25 mouse cellular contexts compared by ENCODE assay signal in genomic region chr12:40964996-40965395, GRCm38 (mm10). TPM values are rescaled to one million over a fixed set of nuclear protein-coding genes. Genes with fewer than 3 reads are reported as not detected.
DNase-seq lines count a peak whose midpoint lies in the region; ATAC-seq and TF ChIP-seq lines count a peak whose summit lies in the region.
"Had no signal": no experiment of that assay in that cellular context is flagged by ENCODE, and none has a peak within 500 bp of the region (broad histone marks: within the 10 kb centered on the region; RNA-seq: fewer than 3 reads in every experiment).

No protein-coding gene starts in this region.

- no peak overlapping the region for H3K4me3 ChIP-seq in midbrain, embryonic 11.5 days (ENCODE audit: low read depth, low read length)
- H3K4me3 ChIP-seq in midbrain, embryonic 15.5 days, result no peak overlapping the region
- no peak overlapping the region for H3K4me3 ChIP-seq in midbrain, embryonic 14.5 days (replicated peaks; ENCODE audit: low read depth, low read length)
- H3K4me3 ChIP-seq in midbrain, postnatal 0 days (ENCODE audit: low read depth, low read length), result no peak overlapping the region
- no peak overlapping the region for H3K4me3 ChIP-seq in hindbrain, embryonic 13.5 days
- H3K4me3 ChIP-seq: embryonic facial prominence, embryonic 12.5 days; embryonic facial prominence, embryonic 15.5 days; forebrain, embryonic 13.5 days; hindbrain, embryonic 12.5 days had no signal

- H3K36me3 ChIP-seq in midbrain, embryonic 11.5 days (ENCODE audit: control insufficient read depth, insufficient read depth, low read length), result no peaks in the 10 kb centered on the region
- no peaks in the 10 kb centered on the region for H3K36me3 ChIP-seq in midbrain, embryonic 15.5 days (replicated peaks)
- H3K36me3 ChIP-seq in midbrain, embryonic 14.5 days (ENCODE audit: control insufficient read depth, insufficient read depth, low read length), result no peaks in the 10 kb centered on the region
- no peaks in the 10 kb centered on the region for H3K36me3 ChIP-seq in midbrain, postnatal 0 days (ENCODE audit: insufficient read depth, low read length)
- no peaks in the 10 kb centered on the region for H3K36me3 ChIP-seq in hindbrain, embryonic 13.5 days
- H3K36me3 ChIP-seq: embryonic facial prominence, embryonic 12.5 days; embryonic facial prominence, embryonic 15.5 days; G1E; hindbrain, embryonic 12.5 days had no signal

- peak; percentile 71 for DNase-seq in midbrain, embryonic 11.5 days (ENCODE audit: low spot score, missing footprints)
- DNase-seq in midbrain, embryonic 14.5 days, result peak; percentile 14
- DNase-seq in midbrain, postnatal 0 days (ENCODE audit: low spot score), result no peak
- DNase-seq in brain, embryonic 14.5 days (ENCODE audit: low read depth), result peak; percentile 37
- DNase-seq: adrenal gland, postnatal 10 days; adrenal gland, postnatal 36 days; B cell, adult 2 months; cerebellum, adult 11 months; cerebellum, adult 2 months; cerebellum, adult 9-11 months; cerebellum, postnatal 25 days; gastrocnemius, postnatal 14 days; heart, adult 11 months had no signal

- no peak for TF ChIP-seq POLR2A in brain, embryonic 14.5 days (IDR thresholded peaks at IDR 0.05; ENCODE audit: borderline replicate concordance, extremely low read depth, insufficient read depth, insufficient read length, poor library complexity, severe bottlenecking)

- ATAC-seq in midbrain, embryonic 11.5 days (ENCODE audit: low FRiP score), result no peak
- no peak for ATAC-seq in midbrain, embryonic 15.5 days (replicated peaks)
- ATAC-seq in midbrain, embryonic 14.5 days (ENCODE audit: low FRiP score, low TSS enrichment), result no peak
- no peak for ATAC-seq in midbrain, postnatal 0 days (ENCODE audit: low FRiP score)
- no peak for ATAC-seq in hindbrain, embryonic 13.5 days (ENCODE audit: low FRiP score)
- ATAC-seq: forebrain, embryonic 13.5 days; forebrain, embryonic 16.5 days; hindbrain, embryonic 16.5 days; Patski had no signal

- H3K27ac ChIP-seq in midbrain, embryonic 11.5 days (ENCODE audit: low read depth, low read length), result no peak overlapping the region
- no peak overlapping the region for H3K27ac ChIP-seq in midbrain, embryonic 15.5 days
- no peak overlapping the region for H3K27ac ChIP-seq in midbrain, embryonic 14.5 days (replicated peaks; ENCODE audit: low read depth, low read length)
- no peak overlapping the region for H3K27ac ChIP-seq in midbrain, postnatal 0 days (ENCODE audit: low read depth, low read length)
- no peak overlapping the region for H3K27ac ChIP-seq in hindbrain, embryonic 13.5 days
- H3K27ac ChIP-seq: embryonic facial prominence, embryonic 12.5 days; embryonic facial prominence, embryonic 15.5 days; forebrain, embryonic 13.5 days; hindbrain, embryonic 12.5 days had no signal

- no peaks in the 10 kb centered on the region for H3K9me3 ChIP-seq in midbrain, embryonic 11.5 days (ENCODE audit: control insufficient read depth, low read length)
- H3K9me3 ChIP-seq in midbrain, embryonic 15.5 days, result no peaks in the 10 kb centered on the region
- no peaks in the 10 kb centered on the region for H3K9me3 ChIP-seq in midbrain, embryonic 14.5 days (ENCODE audit: control insufficient read depth, low read length)
- no peaks in the 10 kb centered on the region for H3K9me3 ChIP-seq in midbrain, postnatal 0 days (ENCODE audit: low read length)
- no peaks in the 10 kb centered on the region for H3K9me3 ChIP-seq in hindbrain, embryonic 13.5 days
- H3K9me3 ChIP-seq: embryonic facial prominence, embryonic 12.5 days; embryonic facial prominence, embryonic 15.5 days; forebrain, embryonic 13.5 days; G1E; hindbrain, embryonic 12.5 days had no signal

- 36% methylated on average over 2 of the region's 2 CpGs for WGBS in midbrain, embryonic 11.5 days
- 15% methylated on average over 2 of the region's 2 CpGs for WGBS in midbrain, embryonic 15.5 days
- WGBS in midbrain, embryonic 14.5 days, result 24% methylated on average over 2 of the region's 2 CpGs
- WGBS in midbrain, postnatal 0 days, result 18% methylated on average over 2 of the region's 2 CpGs
- WGBS in hindbrain, embryonic 13.5 days, result 82% methylated on average over 2 of the region's 2 CpGs

- no peak for TF ChIP-seq CTCF in midbrain, postnatal 0 days (IDR thresholded peaks at IDR 0.05)
- TF ChIP-seq CTCF in brain, embryonic 14.5 days (IDR thresholded peaks at IDR 0.05; ENCODE audit: borderline replicate concordance, extremely low read depth, insufficient read depth, insufficient read length), result no peak

- H3K4me2 ChIP-seq in midbrain, embryonic 11.5 days, result no peak overlapping the region
- no peak overlapping the region for H3K4me2 ChIP-seq in midbrain, embryonic 15.5 days
- no peak overlapping the region for H3K4me2 ChIP-seq in midbrain, embryonic 14.5 days (ENCODE audit: low read length)
- no peak overlapping the region for H3K4me2 ChIP-seq in midbrain, postnatal 0 days (ENCODE audit: low read depth, low read length, poor library complexity, severe bottlenecking)
- H3K4me2 ChIP-seq in hindbrain, embryonic 13.5 days, result no peak overlapping the region
- H3K4me2 ChIP-seq: embryonic facial prominence, embryonic 12.5 days; embryonic facial prominence, embryonic 15.5 days; forebrain, embryonic 13.5 days; heart, embryonic 11.5 days; hindbrain, embryonic 12.5 days had no signal

- no peaks in the 10 kb centered on the region for H3K27me3 ChIP-seq in midbrain, embryonic 11.5 days (ENCODE audit: control insufficient read depth, insufficient read depth, low read length)
- no peaks in the 10 kb centered on the region for H3K27me3 ChIP-seq in midbrain, embryonic 15.5 days (replicated peaks)
- H3K27me3 ChIP-seq in midbrain, embryonic 14.5 days (ENCODE audit: control insufficient read depth, insufficient read depth, low read length), result no peaks in the 10 kb centered on the region
- no peaks in the 10 kb centered on the region for H3K27me3 ChIP-seq in midbrain, postnatal 0 days (ENCODE audit: insufficient read depth, low read length)
- no peaks in the 10 kb centered on the region for H3K27me3 ChIP-seq in hindbrain, embryonic 13.5 days
- H3K27me3 ChIP-seq: CH12.LX; embryonic facial prominence, embryonic 12.5 days; embryonic facial prominence, embryonic 15.5 days; forebrain, embryonic 13.5 days; hindbrain, embryonic 12.5 days; Patski had no signal

- no peaks in the 10 kb centered on the region for H3K4me1 ChIP-seq in midbrain, embryonic 11.5 days (ENCODE audit: control insufficient read depth, insufficient read depth, low read length)
- H3K4me1 ChIP-seq in midbrain, embryonic 15.5 days, result no peaks in the 10 kb centered on the region
- H3K4me1 ChIP-seq in midbrain, embryonic 14.5 days (ENCODE audit: control insufficient read depth, insufficient read depth, low read length), result no peaks in the 10 kb centered on the region
- H3K4me1 ChIP-seq in midbrain, postnatal 0 days (ENCODE audit: insufficient read depth, low read length), result no peaks in the 10 kb centered on the region
- no peaks in the 10 kb centered on the region for H3K4me1 ChIP-seq in hindbrain, embryonic 13.5 days (replicated peaks)
- H3K4me1 ChIP-seq: embryonic facial prominence, embryonic 12.5 days; embryonic facial prominence, embryonic 15.5 days; forebrain, embryonic 13.5 days; hindbrain, embryonic 12.5 days had no signal

- no peak overlapping the region for H3K9ac ChIP-seq in midbrain, embryonic 11.5 days (ENCODE audit: low read length)
- no peak overlapping the region for H3K9ac ChIP-seq in midbrain, embryonic 15.5 days
- H3K9ac ChIP-seq in midbrain, embryonic 14.5 days (replicated peaks; ENCODE audit: low read length), result no peak overlapping the region
- no peak overlapping the region for H3K9ac ChIP-seq in midbrain, postnatal 0 days (replicated peaks; ENCODE audit: low read length, poor library complexity, severe bottlenecking)
- no peak overlapping the region for H3K9ac ChIP-seq in hindbrain, embryonic 13.5 days
- H3K9ac ChIP-seq: embryonic facial prominence, embryonic 12.5 days; embryonic facial prominence, embryonic 15.5 days; forebrain, embryonic 13.5 days; hindbrain, embryonic 12.5 days had no signal

RNA-seq across cellular contexts. Expression of gene Immp2l, which starts 58.9 kb away (rescaled TPM):
- 9.1 and 10.2 TPM in 2 replicates for polyA plus RNA-seq in midbrain, embryonic 11.5 days (2014; fragmentation: Nextera tagmentation; extraction: Ambion mirVana)
- 6.2 and 8.0 TPM in 2 replicates for polyA plus RNA-seq in midbrain, embryonic 15.5 days (2015; fragmentation: Nextera tagmentation; extraction: Ambion mirVana)
- 5.5 and 7.3 TPM in 2 replicates for polyA plus RNA-seq in midbrain, embryonic 14.5 days (2014; fragmentation: Nextera tagmentation; extraction: Ambion mirVana)
- total RNA-seq in midbrain, postnatal 0 days (2014; rRNA removed), result 2.9 and 16.6 TPM in 2 replicates
- polyA plus RNA-seq in midbrain, postnatal 0 days (2015; fragmentation: Nextera tagmentation; extraction: Ambion mirVana), result 5.2 and 9.4 TPM in 2 replicates
- polyA plus RNA-seq in brain, embryonic 14.5 days (2012; rRNA removed), result 2.2 and 3.5 TPM in 2 replicates
- polyA plus RNA-seq in hindbrain, embryonic 13.5 days (2015; fragmentation: Nextera tagmentation; extraction: Ambion mirVana), result 7.9 and 9.1 TPM in 2 replicates
